Mouse (Mus musculus) lung, embryonic 15.5 days (tissue): Measurements from ENCODE around the gene Tspan9. TPM values are rescaled to one million over a fixed set of nuclear protein-coding genes. Genes with fewer than 3 reads are reported as not detected.

Experiments used
- ATAC-seq: fragments of 200-750 bp; cut with Nextera tagmentation; 2 replicates; pipeline ENCODE4 v1.8.0; 2017; ENCODE audit warnings: moderate number of reproducible peaks, borderline replicate concordance; ENCODE audit not compliant: low FRiP score, low TSS enrichment; ENCODE audit errors: extremely low read depth
- H3K27ac ChIP-seq: fragments of 300-500 bp; sonication (generic); 2 replicates; pipeline ENCODE4 v1.5.1; 2015; ENCODE audit warnings: moderate library complexity, mild to moderate bottlenecking, inconsistent platforms
- H3K27me3 ChIP-seq: fragments of 300-500 bp; sonication (generic); 2 replicates; pipeline ENCODE4 v1.6.1; 2015; ENCODE audit warnings: inconsistent platforms
- H3K36me3 ChIP-seq: fragments of 300-500 bp; sonication (generic); 2 replicates; pipeline ENCODE4 v1.6.1; 2015; ENCODE audit warnings: inconsistent platforms
- H3K4me1 ChIP-seq: fragments of 300-500 bp; sonication (generic); 2 replicates; pipeline ENCODE4 v1.6.1; 2015; ENCODE audit warnings: inconsistent platforms
- H3K4me2 ChIP-seq: fragments of 300-500 bp; sonication (generic); 2 replicates; pipeline ENCODE4 v1.6.1; 2015; ENCODE audit warnings: inconsistent platforms, mild to moderate bottlenecking, moderate library complexity
- H3K4me3 ChIP-seq: fragments of 300-500 bp; sonication (generic); 2 replicates; pipeline ENCODE4 v1.5.1; 2015; ENCODE audit warnings: mild to moderate bottlenecking, inconsistent platforms
- H3K9ac ChIP-seq: fragments of 300-500 bp; sonication (generic); 2 replicates; pipeline ENCODE4 v1.6.1; 2015; ENCODE audit warnings: inconsistent platforms
- H3K9me3 ChIP-seq: fragments of 300-500 bp; sonication (generic); 2 replicates; pipeline ENCODE4 v1.6.1; 2016; ENCODE audit warnings: inconsistent platforms
- WGBS: fragments of 180-500 bp; shearing (Covaris S2); methylation state at CpG from one replicate; pipeline ENCODE4 v1.1.7; 2015; 5-methylcytosine and 5-hydroxymethylcytosine counted together
- polyA plus RNA-seq: library from polyadenylated mRNA; unstranded; fragments of >200 nt; fragmentation: Nextera tagmentation; extraction: Ambion mirVana; gene quantifications from 2 replicates; pipeline ENCODE4 v1.2.1, GENCODE M21; 2015

Tspan9 gene
- polyA plus RNA-seq, result 128 and 130 TPM in 2 replicates

DNA sequence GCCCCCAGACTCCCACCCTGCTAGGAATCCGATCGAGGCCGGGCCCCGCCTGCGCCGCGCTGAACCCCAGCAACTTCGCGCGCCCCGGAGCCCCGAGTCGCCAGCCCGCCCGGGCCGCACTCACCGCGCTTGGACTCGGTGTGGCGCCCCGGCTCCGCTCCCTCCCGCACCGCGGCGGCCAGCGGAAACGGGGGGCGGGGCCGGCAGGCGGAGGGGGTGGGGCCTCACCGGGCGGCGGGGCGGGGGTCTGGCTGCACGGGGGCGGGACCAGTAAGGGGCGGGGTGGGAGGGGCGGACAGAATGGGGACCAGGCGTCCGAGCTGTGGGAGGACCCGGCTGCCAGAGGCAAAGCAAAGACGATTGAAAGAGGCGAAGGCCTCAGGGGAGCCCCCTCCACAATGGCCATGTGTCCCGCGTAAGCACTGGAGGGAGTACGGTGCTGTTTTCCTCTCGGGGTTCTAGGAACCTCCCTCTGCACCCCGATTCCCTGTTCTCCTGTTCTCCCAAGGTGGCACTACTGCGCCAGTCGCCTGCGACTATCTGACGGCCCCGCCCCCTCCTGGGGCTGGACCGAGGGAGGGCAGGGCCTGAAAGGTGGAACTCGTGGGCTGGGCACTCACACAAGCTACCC, at the start of gene Tspan9:
Gene Tspan9, minus strand, starts transcription at position 205 of the 631 bp plus-strand sequence.
- H3K27ac ChIP-seq, result peak within 1 kb of the TSS; percentile 96
- peak within 1 kb of the TSS; percentile 81 for H3K9ac ChIP-seq
- peak; percentile 89 for ATAC-seq
- WGBS, result 0% methylated on average over 33 of the region's 56 CpGs
- no peaks in the 10 kb centered on the region for H3K27me3 ChIP-seq
- peak within 1 kb of the TSS; percentile 76 for H3K4me3 ChIP-seq
- no peaks in the 10 kb centered on the region for H3K36me3 ChIP-seq
- peak within 1 kb of the TSS; percentile 85 for H3K4me2 ChIP-seq
- H3K9me3 ChIP-seq, result no peaks in the 10 kb centered on the region
- peaks cover 22% of the 10 kb centered on the region for H3K4me1 ChIP-seq

DNA sequence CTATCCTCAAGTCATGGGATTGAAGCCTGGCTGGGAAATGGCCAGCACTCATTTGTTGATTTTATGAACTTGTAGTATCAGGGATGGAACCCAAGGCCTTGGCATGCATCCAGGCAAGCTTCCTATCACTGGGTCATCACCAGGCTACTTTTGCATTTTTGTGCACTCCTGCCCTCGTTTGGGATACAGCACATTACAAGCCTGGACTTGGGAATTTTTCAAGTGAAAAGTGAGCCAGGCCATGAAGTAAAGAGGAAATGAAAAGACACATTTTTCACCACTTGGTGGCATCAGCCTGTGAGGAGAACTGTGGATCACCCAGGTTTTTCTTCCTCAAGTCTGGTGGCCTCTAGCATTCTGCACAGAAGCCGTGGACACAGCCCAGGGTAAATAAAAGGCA, 40.1 kb upstream of the Tspan9 start:
- H3K27me3 ChIP-seq, result no peaks in the 10 kb centered on the region
- no peak overlapping the region for H3K4me3 ChIP-seq
- WGBS, result 25% methylated on average over 2 of the region's 2 CpGs
- no peaks in the 10 kb centered on the region for H3K36me3 ChIP-seq
- no peak for ATAC-seq
- no peak overlapping the region for H3K27ac ChIP-seq
- H3K4me1 ChIP-seq, result 0 out of 2 replicates have a peak, but pooled peaks cover 6% of the 10 kb centered on the region
- no peak overlapping the region for H3K4me2 ChIP-seq
- H3K9me3 ChIP-seq, result no peaks in the 10 kb centered on the region
- H3K9ac ChIP-seq, result no peak overlapping the region

- Histone ChIP-seq H3K4me2 (no peak overlapping the region), H3K9me3 (no peaks in the 10 kb centered on the region), H3K36me3 (no peaks in the 10 kb centered on the region), H3K9ac (no peak overlapping the region), H3K4me1 (0 out of 2 replicates have a peak, but pooled peaks cover 6% of the 10 kb centered on the region), H3K27me3 (no peaks in the 10 kb centered on the region), H3K27ac (no peak overlapping the region), H3K4me3 (no peak overlapping the region)
- 42% methylated on average over 5 of the region's 5 CpGs for WGBS
- ATAC-seq, result no peak
These were observed 37.8 kb upstream of the Tspan9 start for GRCm38 (mm10) chr6:128181176-128181575.

- Histone ChIP-seq H3K27ac (no peak overlapping the region), H3K9me3 (no peaks in the 10 kb centered on the region), H3K4me2 (no peak overlapping the region), H3K9ac (no peak overlapping the region), H3K4me3 (no peak overlapping the region), H3K27me3 (no peaks in the 10 kb centered on the region), H3K4me1 (0 out of 2 replicates have a peak, but pooled peaks cover 6% of the 10 kb centered on the region), H3K36me3 (no peaks in the 10 kb centered on the region)
- WGBS, result 95% methylated on average over 1 of the region's 1 CpGs
- ATAC-seq, result no peak
These were observed 36.3 kb upstream of the Tspan9 start for GRCm38 (mm10) chr6:128179651-128180050.

DNA sequence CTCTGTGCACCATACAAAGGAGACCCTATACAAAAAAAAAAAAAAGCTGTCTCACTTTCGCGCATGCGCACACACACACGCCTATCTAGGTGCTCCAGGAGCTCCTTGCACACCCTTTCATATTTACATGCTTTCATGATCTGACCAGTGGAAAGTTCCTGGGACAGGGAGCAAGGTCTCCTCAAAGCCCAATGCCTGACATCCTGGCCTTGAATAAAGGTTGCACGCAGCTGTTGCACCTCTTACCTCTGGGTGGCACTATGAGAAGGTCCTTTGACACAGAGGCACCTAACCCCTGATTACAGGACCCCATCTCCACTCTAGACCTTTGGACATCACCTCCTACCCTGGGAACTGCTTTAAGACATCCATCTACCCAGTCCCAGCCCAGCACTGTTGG, 35.9 kb upstream of the Tspan9 start:
- no peak for ATAC-seq
- Histone ChIP-seq H3K36me3 (no peaks in the 10 kb centered on the region), H3K27ac (no peak overlapping the region), H3K9ac (no peak overlapping the region), H3K27me3 (no peaks in the 10 kb centered on the region), H3K4me2 (no peak overlapping the region), H3K4me1 (0 out of 2 replicates have a peak, but pooled peaks cover 6% of the 10 kb centered on the region), H3K9me3 (no peaks in the 10 kb centered on the region), H3K4me3 (no peak overlapping the region)
- WGBS, result 63% methylated on average over 5 of the region's 5 CpGs

GRCm38 (mm10) chr6:128178681-128179080, 35.3 kb upstream of the Tspan9 start:
- H3K36me3 ChIP-seq, result no peaks in the 10 kb centered on the region
- no peak overlapping the region for H3K27ac ChIP-seq
- no peaks in the 10 kb centered on the region for H3K27me3 ChIP-seq
- H3K4me3 ChIP-seq, result no peak overlapping the region
- no peak overlapping the region for H3K4me2 ChIP-seq
- H3K9ac ChIP-seq, result no peak overlapping the region
- no peaks in the 10 kb centered on the region for H3K9me3 ChIP-seq
- 89% methylated on average over 2 of the region's 2 CpGs for WGBS
- no peak for ATAC-seq
- 0 out of 2 replicates have a peak, but pooled peaks cover 6% of the 10 kb centered on the region for H3K4me1 ChIP-seq

GRCm38 (mm10) chr6:128168785-128169679, 25.6 kb upstream of the Tspan9 start:
- H3K36me3 ChIP-seq, result no peaks in the 10 kb centered on the region
- no peaks in the 10 kb centered on the region for H3K27me3 ChIP-seq
- H3K4me1 ChIP-seq, result 0 out of 2 replicates have a peak, but pooled peaks cover 8% of the 10 kb centered on the region
- no peaks in the 10 kb centered on the region for H3K9me3 ChIP-seq
- ATAC-seq, result no peak
- no peak overlapping the region for H3K4me2 ChIP-seq
- H3K9ac ChIP-seq, result no peak overlapping the region
- H3K27ac ChIP-seq, result no peak overlapping the region
- 39% methylated on average over 6 of the region's 6 CpGs for WGBS
- H3K4me3 ChIP-seq, result no peak overlapping the region

- 43% methylated on average over 2 of the region's 2 CpGs for WGBS
- H3K27me3 ChIP-seq, result no peaks in the 10 kb centered on the region
These were observed 22.2 kb upstream of the Tspan9 start for GRCm38 (mm10) chr6:128165564-128165963.

DNA sequence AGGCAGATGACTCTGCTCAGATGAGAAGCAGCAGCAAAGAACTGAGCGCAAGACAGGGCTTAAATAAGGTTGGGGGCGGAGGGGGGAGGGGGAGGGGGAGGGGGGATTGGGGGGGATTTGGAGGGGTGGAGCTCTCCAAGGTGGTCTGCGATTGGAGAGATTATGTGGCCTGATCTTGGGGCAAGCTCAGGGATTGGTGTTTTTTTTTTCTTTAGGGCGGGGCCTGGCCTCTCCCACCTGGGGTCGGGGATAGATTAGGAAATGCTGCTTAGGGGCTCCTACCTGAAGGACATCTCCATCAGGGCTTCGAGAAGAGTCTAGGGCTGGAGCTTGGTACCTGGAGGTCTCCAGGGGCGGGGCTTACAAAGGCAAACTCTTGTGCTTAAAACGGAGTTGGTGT, 21.2 kb upstream of the Tspan9 start:
- no peaks in the 10 kb centered on the region for H3K9me3 ChIP-seq
- H3K4me3 ChIP-seq, result no peak overlapping the region
- WGBS, result 73% methylated on average over 8 of the region's 8 CpGs
- H3K9ac ChIP-seq, result no peak overlapping the region
- H3K36me3 ChIP-seq, result no peaks in the 10 kb centered on the region
- no peak overlapping the region for H3K4me2 ChIP-seq
- ATAC-seq, result no peak
- H3K27ac ChIP-seq, result no peak overlapping the region
- no peaks in the 10 kb centered on the region for H3K27me3 ChIP-seq
- H3K4me1 ChIP-seq, result 0 out of 2 replicates have a peak, but pooled peaks cover 8% of the 10 kb centered on the region

More at GRCm38 (mm10) chr6:128165564-128165963, 22.2 kb upstream of the Tspan9 start:
- no peak overlapping the region for H3K9ac ChIP-seq
- 0 out of 2 replicates have a peak, but pooled peaks cover 8% of the 10 kb centered on the region for H3K4me1 ChIP-seq
- no peak for ATAC-seq
- H3K9me3 ChIP-seq, result no peaks in the 10 kb centered on the region
- H3K27ac ChIP-seq, result no peak overlapping the region
- no peak overlapping the region for H3K4me3 ChIP-seq
- no peak overlapping the region for H3K4me2 ChIP-seq
- no peaks in the 10 kb centered on the region for H3K36me3 ChIP-seq

DNA sequence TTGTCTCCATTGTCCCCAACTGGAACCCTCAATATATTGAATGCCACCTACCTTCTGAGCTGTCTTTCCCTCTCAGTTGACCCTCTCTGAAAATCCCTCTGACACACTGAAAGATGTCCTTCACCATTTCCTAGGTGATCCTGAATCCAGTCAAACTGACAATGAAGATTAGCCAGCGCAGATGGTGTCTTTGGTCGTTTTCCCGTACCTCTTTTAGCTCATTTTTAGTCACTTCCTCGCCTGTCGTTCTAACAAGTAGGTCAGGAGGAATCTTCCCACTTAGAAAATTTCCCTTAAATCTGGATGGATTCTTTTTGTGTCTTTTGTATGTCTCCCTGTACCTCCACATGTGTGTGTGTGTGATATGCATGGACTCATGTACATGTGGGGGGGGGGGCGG, 15.7 kb upstream of the Tspan9 start:
- 82% methylated on average over 6 of the region's 6 CpGs for WGBS
- ATAC-seq, result no peak

GRCm38 (mm10) chr6:128158031-128158430, 14.6 kb upstream of the Tspan9 start:
- Histone ChIP-seq H3K27me3 (no peaks in the 10 kb centered on the region), H3K27ac (no peak overlapping the region), H3K36me3 (no peaks in the 10 kb centered on the region), H3K9me3 (no peaks in the 10 kb centered on the region), H3K4me2 (no peak overlapping the region), H3K4me3 (no peak overlapping the region), H3K9ac (no peak overlapping the region), H3K4me1 (no peaks in the 10 kb centered on the region)
- WGBS, result 75% methylated on average over 12 of the region's 12 CpGs
- ATAC-seq, result no peak

More for the DNA sequence above, 15.7 kb upstream of the Tspan9 start:
- H3K4me2 ChIP-seq, result no peak overlapping the region
- no peaks in the 10 kb centered on the region for H3K9me3 ChIP-seq
- H3K4me3 ChIP-seq, result no peak overlapping the region
- no peak overlapping the region for H3K9ac ChIP-seq
- H3K36me3 ChIP-seq, result no peaks in the 10 kb centered on the region
- H3K27ac ChIP-seq, result no peak overlapping the region
- no peaks in the 10 kb centered on the region for H3K4me1 ChIP-seq
- H3K27me3 ChIP-seq, result no peaks in the 10 kb centered on the region

DNA sequence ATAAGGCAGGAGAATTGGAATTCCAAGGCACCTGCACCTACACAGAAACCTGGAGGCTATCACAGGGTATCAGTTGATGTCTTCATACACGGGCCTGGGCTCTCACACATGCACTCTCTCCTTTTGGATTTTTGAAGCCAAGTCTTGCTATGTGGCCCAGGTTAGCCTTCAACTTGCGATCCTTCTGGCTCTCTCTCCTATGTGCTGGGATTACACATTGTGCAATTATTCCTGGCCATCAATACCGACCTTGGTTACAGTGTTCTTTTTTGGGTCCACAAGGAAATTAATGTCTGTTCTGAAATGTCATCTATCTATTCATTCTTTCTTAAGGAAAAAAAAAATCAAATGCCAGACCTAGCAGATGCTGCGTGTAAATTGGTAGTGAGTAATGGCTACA, 13.1 kb upstream of the Tspan9 start:
- Histone ChIP-seq H3K4me2 (no peak overlapping the region), H3K4me3 (no peak overlapping the region), H3K36me3 (no peaks in the 10 kb centered on the region), H3K9me3 (no peaks in the 10 kb centered on the region), H3K27ac (no peak overlapping the region), H3K27me3 (no peaks in the 10 kb centered on the region), H3K4me1 (no peaks in the 10 kb centered on the region), H3K9ac (no peak overlapping the region)
- 68% methylated on average over 4 of the region's 4 CpGs for WGBS
- ATAC-seq, result no peak
